Mouse (Mus musculus) forebrain, embryonic 11.5 days (tissue): ENCODE measurements around the gene Cer1. TPM values are rescaled to one million over a fixed set of nuclear protein-coding genes. Genes with fewer than 3 reads are reported as not detected.

ENCODE experiments used
- ATAC-seq: fragments of 200-750 bp; cut with Nextera tagmentation; replicated peaks from 2 replicates; pipeline ENCODE4 v1.8.0; 2017; ENCODE audit warnings: moderate TSS enrichment; ENCODE audit not compliant: low FRiP score
- DNase-seq: peaks from one replicate; pipeline ENCODE4 v3.0.0-alpha.2; 2017; ENCODE audit warnings: low spot score
- H3K27ac ChIP-seq: fragments of 300-500 bp; sonication (generic); 2 replicates; pipeline ENCODE4 v1.5.1; 2014; ENCODE audit warnings: low read depth, low read length
- H3K27me3 ChIP-seq: fragments of 300-500 bp; sonication (generic); 2 replicates; pipeline ENCODE4 v1.6.1; 2014; ENCODE audit warnings: mild to moderate bottlenecking, low read length, mixed read lengths; ENCODE audit not compliant: control insufficient read depth, insufficient read depth
- H3K36me3 ChIP-seq: fragments of 300-500 bp; sonication (generic); 2 replicates; pipeline ENCODE4 v1.6.1; 2014; ENCODE audit warnings: mild to moderate bottlenecking, low read length, moderate library complexity, mixed read lengths; ENCODE audit not compliant: control insufficient read depth, insufficient read depth
- H3K4me1 ChIP-seq: fragments of 300-500 bp; sonication (generic); replicated peaks from 2 replicates; pipeline ENCODE4 v1.6.1; 2014; ENCODE audit warnings: low read length, mixed read lengths; ENCODE audit not compliant: control insufficient read depth, insufficient read depth
- H3K4me2 ChIP-seq: fragments of 300-500 bp; sonication (generic); 2 replicates; pipeline ENCODE4 v1.6.1; 2014; ENCODE audit warnings: low read depth, mild to moderate bottlenecking, low read length, moderate library complexity, mixed read lengths; ENCODE audit not compliant: severe bottlenecking
- H3K4me3 ChIP-seq: fragments of 300-500 bp; sonication (generic); 2 replicates; pipeline ENCODE4 v1.5.1; 2014; ENCODE audit warnings: low read depth, low read length
- H3K9ac ChIP-seq: fragments of 300-500 bp; sonication (generic); 2 replicates; pipeline ENCODE4 v1.6.1; 2014; ENCODE audit warnings: low read length
- H3K9me3 ChIP-seq: fragments of 300-500 bp; sonication (generic); 2 replicates; pipeline ENCODE4 v1.6.1; 2016; ENCODE audit warnings: low read length, mixed read lengths; ENCODE audit not compliant: control insufficient read depth
- WGBS: fragments of 180-500 bp; shearing (Covaris S2); extraction: QIAGEN DNeasy Blood & Tissue Kit; methylation state at CpG from one replicate; pipeline ENCODE4 v1.1.7; 2014; 5-methylcytosine and 5-hydroxymethylcytosine counted together
- polyA plus RNA-seq: library from polyadenylated mRNA; unstranded; fragments of >200 nt; fragmentation: Nextera tagmentation; extraction: Ambion mirVana; gene quantifications from 2 replicates; pipeline ENCODE4 v1.2.1, GENCODE M21; 2014

The Cer1 gene
- polyA plus RNA-seq, 1 experiment from 2014 or later = not detected

- H3K27ac ChIP-seq = no peak overlapping the region
- 91% methylated on average over 9 of the region's 9 CpGs for WGBS
These were observed 2.4 kb downstream of the Cer1 start for GRCm38 (mm10) chr4:82882500-82882899.

GRCm38 (mm10) chr4:82881366-82881765 is 3.6 kb downstream of the Cer1 start:
- no peak overlapping the region for H3K4me3 ChIP-seq
- 85% methylated on average over 3 of the region's 3 CpGs for WGBS
- no peak overlapping the region for H3K9ac ChIP-seq
- DNase-seq (no peak), ATAC-seq (no peak)
- no peak overlapping the region for H3K27ac ChIP-seq
- no peaks in the 10 kb centered on the region for H3K4me1 ChIP-seq
- H3K36me3 ChIP-seq = no peaks in the 10 kb centered on the region
- H3K4me2 ChIP-seq = no peak overlapping the region
- H3K9me3 ChIP-seq = no peaks in the 10 kb centered on the region
- peaks cover 2% of the 10 kb centered on the region; the same call in 1 of the 2 replicates for H3K27me3 ChIP-seq

More at GRCm38 (mm10) chr4:82882500-82882899, 2.4 kb downstream of the Cer1 start:
- no peak overlapping the region for H3K9ac ChIP-seq
- DNase-seq = no peak
- H3K9me3 ChIP-seq = no peaks in the 10 kb centered on the region
- no peaks in the 10 kb centered on the region for H3K4me1 ChIP-seq
- peaks cover 2% of the 10 kb centered on the region; the same call in 1 of the 2 replicates for H3K27me3 ChIP-seq
- H3K36me3 ChIP-seq = no peaks in the 10 kb centered on the region
- no peak overlapping the region for H3K4me2 ChIP-seq
- H3K4me3 ChIP-seq = no peak overlapping the region
- ATAC-seq = no peak

DNA sequence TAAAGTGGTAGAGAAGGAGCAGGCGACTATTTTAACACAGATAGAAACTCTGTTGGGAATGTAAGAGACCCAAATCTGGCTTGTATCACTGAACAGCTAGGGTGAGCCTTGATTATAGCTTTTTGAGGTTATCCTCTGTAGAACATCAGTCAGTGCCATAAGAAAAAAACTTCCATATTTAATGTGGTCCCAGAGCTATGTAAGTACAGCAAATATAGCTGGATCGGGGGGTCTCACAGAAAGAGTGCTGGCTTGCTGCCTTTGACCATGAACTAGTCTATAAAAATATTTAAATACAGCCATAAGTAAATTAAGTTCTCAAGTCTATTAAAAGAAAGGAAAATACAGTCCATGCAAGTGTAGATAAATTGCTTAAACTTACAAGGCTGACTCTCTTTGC is 4.7 kb downstream of the Cer1 start:
- Histone ChIP-seq H3K27ac (no peak overlapping the region), H3K9me3 (no peaks in the 10 kb centered on the region), H3K36me3 (no peaks in the 10 kb centered on the region), H3K9ac (no peak overlapping the region), H3K4me3 (no peak overlapping the region), H3K4me2 (no peak overlapping the region), H3K27me3 (peaks cover 2% of the 10 kb centered on the region; the same call in 1 of the 2 replicates), H3K4me1 (no peaks in the 10 kb centered on the region)
- 85% methylated on average over 2 of the region's 2 CpGs for WGBS
- ATAC-seq = no peak
- no peak for DNase-seq

DNA sequence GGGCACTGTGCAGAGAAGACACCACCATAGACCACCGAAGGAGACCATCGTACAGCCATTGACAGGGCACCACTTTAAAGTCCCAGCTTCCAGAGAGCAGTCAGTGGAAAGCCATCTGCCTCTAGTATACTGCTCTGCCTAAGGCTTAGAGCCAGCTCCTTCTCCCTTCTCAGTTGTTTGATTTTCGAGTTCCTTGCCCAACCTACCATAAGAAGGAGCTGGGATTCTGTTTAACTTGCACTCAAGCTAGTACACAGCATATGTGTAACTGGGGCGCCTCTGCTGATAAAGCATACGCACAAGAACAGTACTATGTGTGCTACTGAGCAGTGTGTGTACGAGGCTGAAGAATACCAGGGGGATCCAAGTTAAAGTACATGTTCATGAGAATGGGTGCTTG is 5.8 kb downstream of the Cer1 start:
- ATAC-seq = no peak
- 87% methylated on average over 6 of the region's 6 CpGs for WGBS
- no peak for DNase-seq
- H3K27ac ChIP-seq = no peak overlapping the region
- no peaks in the 10 kb centered on the region for H3K36me3 ChIP-seq
- H3K4me3 ChIP-seq = no peak overlapping the region
- no peak overlapping the region for H3K4me2 ChIP-seq
- H3K9ac ChIP-seq = no peak overlapping the region
- no peaks in the 10 kb centered on the region for H3K9me3 ChIP-seq
- H3K4me1 ChIP-seq = no peaks in the 10 kb centered on the region
- H3K27me3 ChIP-seq = no peaks in the 10 kb centered on the region

GRCm38 (mm10) chr4:82876656-82877055 is 8.3 kb downstream of the Cer1 start:
- DNase-seq (no peak), ATAC-seq (no peak)

GRCm38 (mm10) chr4:82875532-82875931 is 9.4 kb downstream of the Cer1 start:
- Histone ChIP-seq H3K27ac (no peak overlapping the region), H3K4me3 (no peak overlapping the region), H3K27me3 (no peaks in the 10 kb centered on the region), H3K9ac (no peak overlapping the region), H3K4me2 (no peak overlapping the region), H3K9me3 (no peaks in the 10 kb centered on the region), H3K4me1 (no peaks in the 10 kb centered on the region), H3K36me3 (no peaks in the 10 kb centered on the region)
- ATAC-seq = no peak
- WGBS = 75% methylated on average over 4 of the region's 4 CpGs
- no peak for DNase-seq

More at GRCm38 (mm10) chr4:82876656-82877055, 8.3 kb downstream of the Cer1 start:
- 90% methylated on average over 2 of the region's 2 CpGs for WGBS
- no peak overlapping the region for H3K4me2 ChIP-seq
- H3K36me3 ChIP-seq = no peaks in the 10 kb centered on the region
- H3K4me1 ChIP-seq = no peaks in the 10 kb centered on the region
- no peak overlapping the region for H3K27ac ChIP-seq
- H3K9me3 ChIP-seq = no peaks in the 10 kb centered on the region
- H3K27me3 ChIP-seq = no peaks in the 10 kb centered on the region
- no peak overlapping the region for H3K9ac ChIP-seq
- no peak overlapping the region for H3K4me3 ChIP-seq

GRCm38 (mm10) chr4:82874791-82875190 is 10.2 kb downstream of the Cer1 start:
- Histone ChIP-seq H3K27me3 (no peaks in the 10 kb centered on the region), H3K4me1 (no peaks in the 10 kb centered on the region), H3K4me2 (no peak overlapping the region), H3K9ac (no peak overlapping the region), H3K27ac (no peak overlapping the region), H3K4me3 (no peak overlapping the region), H3K9me3 (no peaks in the 10 kb centered on the region), H3K36me3 (no peaks in the 10 kb centered on the region)
- no peak for DNase-seq
- ATAC-seq = no peak
- 71% methylated on average over 4 of the region's 4 CpGs for WGBS

DNA sequence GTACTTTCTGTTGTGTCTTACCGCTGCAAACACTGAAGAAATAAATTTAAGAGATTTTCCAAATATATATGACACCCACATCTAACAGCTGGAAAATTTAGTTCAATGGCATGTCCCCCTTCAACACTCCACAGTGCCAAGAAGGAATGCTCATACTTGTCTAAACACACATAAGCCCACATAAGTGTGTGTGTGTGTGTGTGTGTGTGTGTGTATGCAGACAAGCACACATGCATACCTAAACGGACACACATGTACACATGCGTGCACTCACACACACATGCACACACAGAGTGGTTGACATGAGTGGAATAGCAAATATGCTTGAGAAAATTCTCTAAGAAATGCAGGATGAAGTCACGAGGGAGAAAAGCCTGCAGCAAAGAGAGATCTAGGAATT is 12.4 kb downstream of the Cer1 start:
- no peak for DNase-seq
- 84% methylated on average over 4 of the region's 4 CpGs for WGBS

DNA sequence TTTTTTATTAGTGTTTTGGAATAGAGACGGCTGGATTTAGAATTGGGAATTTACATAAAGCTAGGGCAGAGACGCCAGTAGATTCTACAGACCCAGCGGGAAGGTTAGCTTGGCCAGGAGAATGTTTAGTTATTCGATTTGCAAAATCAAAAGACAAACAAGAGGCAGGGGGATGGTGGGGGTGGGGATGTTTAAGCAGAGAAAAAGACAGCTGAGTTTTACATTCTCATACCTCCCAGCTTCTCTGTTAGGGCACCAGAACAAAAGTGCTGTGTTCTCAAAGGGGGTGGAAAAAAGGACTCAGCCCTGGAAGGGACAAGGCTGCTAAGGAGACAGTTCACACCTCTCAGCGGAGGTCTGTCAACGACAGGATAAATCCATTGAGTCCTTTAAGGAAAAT is 12.8 kb downstream of the Cer1 start:
- WGBS = 45% methylated on average over 6 of the region's 6 CpGs

More for the DNA sequence above, 12.4 kb downstream of the Cer1 start:
- Histone ChIP-seq H3K9me3 (no peaks in the 10 kb centered on the region), H3K4me2 (no peak overlapping the region), H3K36me3 (no peaks in the 10 kb centered on the region), H3K4me3 (no peak overlapping the region), H3K9ac (no peak overlapping the region), H3K27ac (no peak overlapping the region), H3K27me3 (no peaks in the 10 kb centered on the region), H3K4me1 (no peaks in the 10 kb centered on the region)
- no peak for ATAC-seq

More for the DNA sequence above, 12.8 kb downstream of the Cer1 start:
- Histone ChIP-seq H3K4me3 (no peak overlapping the region), H3K27ac (no peak overlapping the region), H3K9ac (no peak overlapping the region), H3K4me2 (no peak overlapping the region), H3K36me3 (no peaks in the 10 kb centered on the region), H3K4me1 (no peaks in the 10 kb centered on the region), H3K27me3 (no peaks in the 10 kb centered on the region), H3K9me3 (no peaks in the 10 kb centered on the region)
- ATAC-seq (no peak), DNase-seq (no peak)
